Mouse (Mus musculus) urinary bladder, adult 2 months (tissue): Measurements from ENCODE around the gene Gm16368. TPM values are rescaled to one million over a fixed set of nuclear protein-coding genes. Genes with fewer than 3 reads are reported as not detected.
"Not testable (repeated sequence)": the region's sequence is repeated elsewhere in the genome, so short reads cannot be mapped to it uniquely, and the experiment has no call there.

ENCODE experiments used
- DNase-seq: peaks from one replicate; pipeline ENCODE4 v3.0.0; 2022; ENCODE audit warnings: low spot score
- polyA plus RNA-seq: library from polyadenylated mRNA; depleted of rRNA; stranded (reverse); fragments of >200 nt; gene quantifications from 2 replicates; pipeline ENCODE4 v1.2.3, GENCODE M21; 2012; rRNA removed

Gene Gm16368
- polyA plus RNA-seq = not detected in 2 replicates

GRCm38 (mm10) chr12:88083397-88083796 lies at the start of gene Gm16368:
Gm16368 (plus strand) TSS chr12:88083697.
- DNase-seq = not testable (repeated sequence)

- not testable (repeated sequence) for DNase-seq
Measured at GRCm38 (mm10) chr12:88039062-88039461, 44.4 kb upstream of the Gm16368 start.

GRCm38 (mm10) chr12:88039703-88040102 lies 43.8 kb upstream of the Gm16368 start:
- not testable (repeated sequence) for DNase-seq

GRCm38 (mm10) chr12:88045226-88045625 lies 38.3 kb upstream of the Gm16368 start:
- DNase-seq = not testable (repeated sequence)

Other genes starting within 250 kb of the Gm16368 start
- not detected in 2 replicates for gene Gm2001, start 241.4 kb upstream of the Gm16368 start, polyA plus RNA-seq
- not detected in 2 replicates for gene Gm2016, start 209.6 kb upstream of the Gm16368 start, polyA plus RNA-seq
- not detected in 2 replicates for gene Gm2022, start 188.3 kb upstream of the Gm16368 start, polyA plus RNA-seq
- gene Gm2035, start 163.8 kb upstream of the Gm16368 start, polyA plus RNA-seq = not detected in 2 replicates
- gene Gm2042, start 129.6 kb upstream of the Gm16368 start, polyA plus RNA-seq = not detected in 2 replicates
- not detected in 2 replicates for gene Gm2075, start 71.8 kb upstream of the Gm16368 start, polyA plus RNA-seq
- not detected in 2 replicates for gene Gm6803, start 64.9 kb upstream of the Gm16368 start, polyA plus RNA-seq
- not detected in 2 replicates for gene Gm2056, start 56.7 kb upstream of the Gm16368 start, polyA plus RNA-seq
- gene Gm10436, start 98.4 kb downstream of the Gm16368 start, polyA plus RNA-seq = not detected in 2 replicates
- not detected in 2 replicates for gene Gm8332, start 166.4 kb downstream of the Gm16368 start, polyA plus RNA-seq
- not detected in 2 replicates for gene Gm5662, start 190.8 kb downstream of the Gm16368 start, polyA plus RNA-seq
- gene Gm5039, start 240.3 kb downstream of the Gm16368 start, polyA plus RNA-seq = not detected in 2 replicates